Mouse (Mus musculus) stomach, embryonic 16.5 days (tissue): ENCODE results near the gene Ctrb1. TPM values are rescaled to one million over a fixed set of nuclear protein-coding genes. Genes with fewer than 3 reads are reported as not detected.

Source experiments
- ATAC-seq: fragments of 200-750 bp; cut with Nextera tagmentation; 2 replicates; pipeline ENCODE4 v1.8.0; 2017; ENCODE audit warnings: moderate number of reproducible peaks, moderate TSS enrichment; ENCODE audit not compliant: insufficient read depth, low FRiP score
- H3K27ac ChIP-seq: fragments of 300-500 bp; sonication (generic); 2 replicates; pipeline ENCODE4 v1.5.1; 2014; ENCODE audit warnings: low read length
- H3K27me3 ChIP-seq: fragments of 300-500 bp; sonication (generic); 2 replicates; pipeline ENCODE4 v1.6.1; 2014; ENCODE audit warnings: low read length, control low read depth, mixed read lengths; ENCODE audit not compliant: control insufficient read depth, insufficient read depth
- H3K36me3 ChIP-seq: fragments of 300-500 bp; sonication (generic); 2 replicates; pipeline ENCODE4 v1.6.1; 2014; ENCODE audit warnings: low read length; ENCODE audit not compliant: control insufficient read depth, insufficient read depth
- H3K4me1 ChIP-seq: fragments of 300-500 bp; sonication (generic); 2 replicates; pipeline ENCODE4 v1.6.1; 2014; ENCODE audit warnings: low read length, control low read depth, mixed read lengths; ENCODE audit not compliant: control insufficient read depth, insufficient read depth
- H3K4me2 ChIP-seq: fragments of 300-500 bp; sonication (generic); 2 replicates; pipeline ENCODE4 v1.6.1; 2014; ENCODE audit warnings: low read depth, low read length, mixed read lengths
- H3K4me3 ChIP-seq: fragments of 300-500 bp; sonication (generic); replicated peaks from 2 replicates; pipeline ENCODE4 v1.5.1; 2014; ENCODE audit warnings: mild to moderate bottlenecking, low read length
- H3K9ac ChIP-seq: fragments of 300-500 bp; sonication (generic); 2 replicates; pipeline ENCODE4 v1.6.1; 2014; ENCODE audit warnings: low read length
- H3K9me3 ChIP-seq: fragments of 300-500 bp; sonication (generic); replicated peaks from 2 replicates; pipeline ENCODE4 v1.6.1; 2016; ENCODE audit warnings: low read length, control low read depth; ENCODE audit not compliant: control insufficient read depth
- WGBS: fragments of 180-500 bp; shearing (Covaris S2); extraction: QIAGEN DNeasy Blood & Tissue Kit; methylation state at CpG from one replicate; pipeline ENCODE4 v1.1.7; 2014; 5-methylcytosine and 5-hydroxymethylcytosine counted together
- polyA plus RNA-seq: library from polyadenylated mRNA; unstranded; fragments of >200 nt; fragmentation: Nextera tagmentation; extraction: Ambion mirVana; gene quantifications from 2 replicates; pipeline ENCODE4 v1.2.1, GENCODE M21; 2015

The Ctrb1 gene
- polyA plus RNA-seq, 1 experiment from 2014 or later, result 3,754 TPM

GRCm38 (mm10) chr8:111680423-111681028, 10.3 kb downstream of the Ctrb1 start:
- H3K27me3 ChIP-seq, result no peaks in the 10 kb centered on the region
- no peaks in the 10 kb centered on the region for H3K4me1 ChIP-seq
- WGBS, result 42% methylated on average over 17 of the region's 17 CpGs
- no peak overlapping the region for H3K9ac ChIP-seq
- H3K4me2 ChIP-seq, result no peak overlapping the region
- no peaks in the 10 kb centered on the region for H3K9me3 ChIP-seq
- no peak overlapping the region for H3K27ac ChIP-seq
- H3K4me3 ChIP-seq, result no peak overlapping the region
- no peak for ATAC-seq
- no peaks in the 10 kb centered on the region for H3K36me3 ChIP-seq

- Histone ChIP-seq H3K9ac (no peak overlapping the region), H3K27me3 (no peaks in the 10 kb centered on the region), H3K9me3 (no peaks in the 10 kb centered on the region), H3K4me2 (no peak overlapping the region), H3K36me3 (no peaks in the 10 kb centered on the region), H3K4me3 (no peak overlapping the region), H3K27ac (no peak overlapping the region), H3K4me1 (no peaks in the 10 kb centered on the region)
- ATAC-seq, result no peak
- 86% methylated on average over 7 of the region's 7 CpGs for WGBS
These were observed 12.0 kb downstream of the Ctrb1 start for GRCm38 (mm10) chr8:111678848-111679247.

- WGBS, result 16% methylated on average over 3 of the region's 3 CpGs
- 0 out of 2 replicates have a peak, but pooled peaks have one; percentile 23 for ATAC-seq
These were observed 12.7 kb downstream of the Ctrb1 start for GRCm38 (mm10) chr8:111678111-111678510.

GRCm38 (mm10) chr8:111676237-111676636, 14.6 kb downstream of the Ctrb1 start:
- H3K27ac ChIP-seq, result no peak overlapping the region
- no peak for ATAC-seq
- no peak overlapping the region for H3K4me3 ChIP-seq
- H3K36me3 ChIP-seq, result no peaks in the 10 kb centered on the region
- H3K9ac ChIP-seq, result no peak overlapping the region
- H3K9me3 ChIP-seq, result no peaks in the 10 kb centered on the region
- no peaks in the 10 kb centered on the region for H3K4me1 ChIP-seq
- no peaks in the 10 kb centered on the region for H3K27me3 ChIP-seq
- no peak overlapping the region for H3K4me2 ChIP-seq
- WGBS, result 75% methylated on average over 8 of the region's 8 CpGs

More at GRCm38 (mm10) chr8:111678111-111678510, 12.7 kb downstream of the Ctrb1 start:
- no peaks in the 10 kb centered on the region for H3K36me3 ChIP-seq
- H3K4me2 ChIP-seq, result no peak overlapping the region
- no peaks in the 10 kb centered on the region for H3K9me3 ChIP-seq
- H3K27me3 ChIP-seq, result no peaks in the 10 kb centered on the region
- no peak overlapping the region for H3K4me3 ChIP-seq
- no peak overlapping the region for H3K27ac ChIP-seq
- no peak overlapping the region for H3K9ac ChIP-seq
- no peaks in the 10 kb centered on the region for H3K4me1 ChIP-seq

- Histone ChIP-seq H3K27me3 (no peaks in the 10 kb centered on the region), H3K4me2 (no peak overlapping the region), H3K9ac (no peak overlapping the region), H3K9me3 (no peaks in the 10 kb centered on the region), H3K27ac (no peak overlapping the region), H3K4me1 (no peaks in the 10 kb centered on the region), H3K4me3 (no peak overlapping the region), H3K36me3 (peaks cover 23% of the 10 kb centered on the region)
- 72% methylated on average over 2 of the region's 2 CpGs for WGBS
- ATAC-seq, result no peak
These were observed 24.1 kb downstream of the Ctrb1 start for GRCm38 (mm10) chr8:111666751-111667150.

GRCm38 (mm10) chr8:111662473-111662872, 28.3 kb downstream of the Ctrb1 start:
- Histone ChIP-seq H3K4me3 (no peak overlapping the region), H3K4me1 (no peaks in the 10 kb centered on the region), H3K27me3 (no peaks in the 10 kb centered on the region), H3K9ac (no peak overlapping the region), H3K9me3 (no peaks in the 10 kb centered on the region), H3K27ac (no peak overlapping the region), H3K36me3 (peaks cover 6% of the 10 kb centered on the region; the same call in 1 of the 2 replicates), H3K4me2 (no peak overlapping the region)
- ATAC-seq, result no peak; the same call in 1 of the 2 replicates
- WGBS, result 83% methylated on average over 3 of the region's 3 CpGs

- 68% methylated on average over 6 of the region's 6 CpGs for WGBS
- H3K27ac ChIP-seq, result no peak overlapping the region
- ATAC-seq, result no peak
- no peaks in the 10 kb centered on the region for H3K4me1 ChIP-seq
- H3K9me3 ChIP-seq, result no peaks in the 10 kb centered on the region
- no peak overlapping the region for H3K4me2 ChIP-seq
- no peaks in the 10 kb centered on the region for H3K36me3 ChIP-seq
- H3K9ac ChIP-seq, result no peak overlapping the region
- no peaks in the 10 kb centered on the region for H3K27me3 ChIP-seq
- no peak overlapping the region for H3K4me3 ChIP-seq
These were observed 31.9 kb downstream of the Ctrb1 start for GRCm38 (mm10) chr8:111658819-111659423.

- 81% methylated on average over 1 of the region's 1 CpGs for WGBS
- Histone ChIP-seq H3K9ac (no peak overlapping the region), H3K9me3 (no peaks in the 10 kb centered on the region), H3K36me3 (no peaks in the 10 kb centered on the region), H3K4me1 (no peaks in the 10 kb centered on the region), H3K4me3 (no peak overlapping the region), H3K27me3 (no peaks in the 10 kb centered on the region), H3K27ac (no peak overlapping the region), H3K4me2 (no peak overlapping the region)
- ATAC-seq, result no peak
These were observed 33.4 kb downstream of the Ctrb1 start for GRCm38 (mm10) chr8:111657312-111657854.

- no peak for ATAC-seq
- Histone ChIP-seq H3K4me1 (peaks cover 6% of the 10 kb centered on the region; the same call in 1 of the 2 replicates), H3K36me3 (no peaks in the 10 kb centered on the region), H3K4me2 (no peak overlapping the region), H3K27ac (no peak overlapping the region), H3K9me3 (no peaks in the 10 kb centered on the region), H3K4me3 (no peak overlapping the region), H3K27me3 (no peaks in the 10 kb centered on the region), H3K9ac (no peak overlapping the region)
- 88% methylated on average over 2 of the region's 2 CpGs for WGBS
These were observed 37.3 kb downstream of the Ctrb1 start for GRCm38 (mm10) chr8:111653524-111653923.
